Mouse (Mus musculus) midbrain, embryonic 10.5 days (tissue): ENCODE measurements around the gene Eif3c. TPM values are rescaled to one million over a fixed set of nuclear protein-coding genes. Genes with fewer than 3 reads are reported as not detected.

Source experiments
- DNase-seq: peaks from one replicate; pipeline ENCODE4 v3.0.0-alpha.2; 2017; ENCODE audit warnings: low spot score
- H3K27ac ChIP-seq: fragments of 300-500 bp; sonication (generic); replicated peaks from 2 replicates; pipeline ENCODE4 v1.5.1; 2016; ENCODE audit warnings: mild to moderate bottlenecking
- H3K27me3 ChIP-seq: fragments of 300-500 bp; sonication (generic); 2 replicates; pipeline ENCODE4 v1.6.1; 2016; ENCODE audit warnings: low read depth, mild to moderate bottlenecking; ENCODE audit not compliant: poor library complexity, severe bottlenecking
- H3K36me3 ChIP-seq: fragments of 300-500 bp; sonication (generic); 2 replicates; pipeline ENCODE4 v1.6.1; 2016; ENCODE audit warnings: mild to moderate bottlenecking, moderate library complexity
- H3K4me1 ChIP-seq: fragments of 300-500 bp; sonication (generic); 2 replicates; pipeline ENCODE4 v1.6.1; 2016
- H3K4me3 ChIP-seq: fragments of 300-500 bp; sonication (generic); 2 replicates; pipeline ENCODE4 v1.5.1; 2016; ENCODE audit warnings: mild to moderate bottlenecking, moderate library complexity
- H3K9me3 ChIP-seq: fragments of 300-500 bp; sonication (generic); replicated peaks from 2 replicates; pipeline ENCODE4 v1.6.1; 2016; ENCODE audit warnings: mild to moderate bottlenecking
- WGBS: fragments of 180-500 bp; shearing (Covaris S2); methylation state at CpG from one replicate; pipeline ENCODE4 v1.1.7; 2016; 5-methylcytosine and 5-hydroxymethylcytosine counted together
- polyA plus RNA-seq: library from polyadenylated mRNA; unstranded; fragments of >200 nt; fragmentation: Nextera tagmentation; extraction: Ambion mirVana; gene quantifications from 2 replicates; pipeline ENCODE4 v1.2.1, GENCODE M21; 2016

Gene Eif3c
- polyA plus RNA-seq, 1 experiment from 2014 or later = 215 TPM

- no peak within 1 kb of the TSS for H3K4me3 ChIP-seq
- H3K27me3 ChIP-seq = peaks cover 51% of the 10 kb centered on the region
- no peaks in the 10 kb centered on the region for H3K9me3 ChIP-seq
- H3K27ac ChIP-seq = no peak within 1 kb of the TSS
- DNase-seq = no peak
- 82% methylated on average over 6 of the region's 6 CpGs for WGBS
- peaks cover 30% of the 10 kb centered on the region for H3K4me1 ChIP-seq
- H3K36me3 ChIP-seq = no peaks in the 10 kb centered on the region
Observed at GRCm38 (mm10) chr7:126585717-126586116, 19.5 kb upstream of the Eif3c start, which contains the start of gene Cln3. Cln3 (minus strand) TSS chr7:126585817.

- peaks cover 30% of the 10 kb centered on the region for H3K4me1 ChIP-seq
- WGBS = 83% methylated on average over 8 of the region's 8 CpGs
- 0 out of 2 replicates have a peak, but pooled peaks cover 4% of the 10 kb centered on the region for H3K36me3 ChIP-seq
- peak within 1 kb of the TSS; percentile 93 for H3K27ac ChIP-seq
- no peaks in the 10 kb centered on the region for H3K9me3 ChIP-seq
- no peak for DNase-seq
- H3K4me3 ChIP-seq = peak within 1 kb of the TSS; percentile 73
- peaks cover 51% of the 10 kb centered on the region for H3K27me3 ChIP-seq
Observed at GRCm38 (mm10) chr7:126584506-126584977, 18.3 kb upstream of the Eif3c start, which contains the start of gene Apobr. Apobr (plus strand) TSS chr7:126584942.

- H3K4me3 ChIP-seq = peak overlapping the region; percentile 73
- peaks cover 30% of the 10 kb centered on the region for H3K4me1 ChIP-seq
- H3K36me3 ChIP-seq = peaks cover 10% of the 10 kb centered on the region; the same call in 1 of the 2 replicates
- no peak for DNase-seq
- H3K9me3 ChIP-seq = no peaks in the 10 kb centered on the region
- WGBS = 60% methylated on average over 6 of the region's 6 CpGs
- H3K27me3 ChIP-seq = peaks cover 47% of the 10 kb centered on the region
- H3K27ac ChIP-seq = peak overlapping the region; percentile 93
Observed at GRCm38 (mm10) chr7:126583761-126584160, 17.6 kb upstream of the Eif3c start.

DNA sequence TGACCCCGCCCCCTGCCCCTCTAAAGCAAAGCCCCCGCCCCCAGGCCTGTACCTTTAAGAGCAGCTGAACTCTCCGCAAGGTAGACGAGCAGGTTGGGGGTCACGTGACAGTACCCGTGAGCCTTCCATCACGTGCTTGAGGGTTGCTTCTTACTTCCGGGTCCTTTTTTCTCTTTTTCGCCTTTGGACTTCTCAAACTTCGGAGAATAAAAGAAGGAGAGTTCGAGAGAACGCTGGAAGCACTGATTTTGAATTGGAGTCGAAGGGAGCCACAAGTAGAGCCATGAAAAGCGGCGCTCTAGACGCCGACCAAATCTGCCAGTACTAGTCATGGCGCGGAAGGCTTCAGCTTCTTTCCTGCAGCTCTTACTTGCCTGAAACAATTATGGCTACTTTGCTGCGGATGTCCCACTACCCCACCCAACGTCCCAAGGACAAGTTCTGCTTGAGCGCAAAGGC lies 17.1 kb upstream of the Eif3c start:
- Histone ChIP-seq H3K9me3 (no peaks in the 10 kb centered on the region), H3K27ac (peak overlapping the region; percentile 93), H3K27me3 (peaks cover 42% of the 10 kb centered on the region), H3K36me3 (peaks cover 14% of the 10 kb centered on the region; the same call in 1 of the 2 replicates), H3K4me1 (peaks cover 29% of the 10 kb centered on the region), H3K4me3 (peak overlapping the region; percentile 73)
- WGBS = under 1% methylated on average over 22 of the region's 22 CpGs
- peak; percentile 88 for DNase-seq

- H3K4me1 ChIP-seq = peaks cover 24% of the 10 kb centered on the region
- DNase-seq = peak; percentile 54
- H3K27ac ChIP-seq = peak overlapping the region; percentile 93
- peaks cover 17% of the 10 kb centered on the region for H3K36me3 ChIP-seq
- no peaks in the 10 kb centered on the region for H3K9me3 ChIP-seq
- 2% methylated on average over 20 of the region's 20 CpGs for WGBS
- H3K4me3 ChIP-seq = peak overlapping the region; percentile 73
- H3K27me3 ChIP-seq = peaks cover 37% of the 10 kb centered on the region
Observed at GRCm38 (mm10) chr7:126582759-126583158, 16.5 kb upstream of the Eif3c start.

DNA sequence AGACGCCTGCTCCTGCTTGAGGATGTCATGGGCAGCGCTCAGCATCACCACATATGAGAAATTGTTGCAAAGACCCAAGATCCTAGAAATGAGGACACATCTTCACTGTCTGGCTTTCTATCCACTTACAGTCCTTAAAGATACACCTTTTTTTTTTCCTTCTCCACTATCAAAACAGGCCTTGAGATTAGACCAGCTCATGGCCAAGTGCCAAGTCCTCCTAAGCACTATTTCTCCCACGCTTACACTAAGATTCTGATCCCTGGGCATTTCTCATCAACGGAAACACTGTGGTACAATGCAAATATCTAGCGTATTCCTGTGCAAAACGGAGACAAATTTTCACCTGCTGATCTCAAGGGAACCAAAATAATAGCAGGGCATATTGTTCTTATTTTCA lies 15.4 kb upstream of the Eif3c start:
- no peak for DNase-seq
- H3K27me3 ChIP-seq = peaks cover 26% of the 10 kb centered on the region
- peaks cover 17% of the 10 kb centered on the region for H3K4me1 ChIP-seq
- H3K9me3 ChIP-seq = no peaks in the 10 kb centered on the region
- no peak overlapping the region for H3K4me3 ChIP-seq
- WGBS = 92% methylated on average over 6 of the region's 6 CpGs
- H3K27ac ChIP-seq = no peak overlapping the region
- H3K36me3 ChIP-seq = peaks cover 26% of the 10 kb centered on the region

GRCm38 (mm10) chr7:126579172-126579571 lies 13.0 kb upstream of the Eif3c start:
- peaks cover 17% of the 10 kb centered on the region for H3K4me1 ChIP-seq
- no peak overlapping the region for H3K27ac ChIP-seq
- peaks cover 44% of the 10 kb centered on the region for H3K36me3 ChIP-seq
- H3K9me3 ChIP-seq = no peaks in the 10 kb centered on the region
- H3K27me3 ChIP-seq = peaks cover 1% of the 10 kb centered on the region; the same call in 1 of the 2 replicates
- DNase-seq = peak; percentile 38
- WGBS = 64% methylated on average over 8 of the region's 8 CpGs
- no peak overlapping the region for H3K4me3 ChIP-seq

DNA sequence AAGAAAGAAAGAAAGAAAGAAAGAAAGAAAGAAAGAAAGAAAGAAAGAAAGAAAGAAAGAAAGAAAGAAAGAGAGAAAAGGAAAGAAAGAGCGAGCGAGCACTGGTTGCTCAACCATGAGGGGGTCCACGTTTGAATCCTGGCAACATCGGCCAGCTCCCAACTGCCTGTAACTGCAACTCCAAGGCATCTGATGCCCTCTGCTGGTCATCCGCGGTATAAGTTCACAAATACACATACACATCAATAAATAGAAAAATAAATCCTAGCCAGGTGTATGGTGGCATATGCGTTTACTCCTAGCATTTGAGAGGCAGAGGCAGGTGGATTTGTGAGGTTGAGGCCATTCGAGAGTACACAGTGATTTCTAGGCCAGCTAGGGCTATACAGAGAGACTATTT lies 10.7 kb upstream of the Eif3c start:
- Histone ChIP-seq H3K4me1 (peaks cover 2% of the 10 kb centered on the region; the same call in 1 of the 2 replicates), H3K36me3 (peaks cover 55% of the 10 kb centered on the region), H3K27me3 (no peaks in the 10 kb centered on the region), H3K9me3 (no peaks in the 10 kb centered on the region), H3K4me3 (no peak overlapping the region), H3K27ac (no peak overlapping the region)
- peak; percentile 49 for DNase-seq
- 47% methylated on average over 8 of the region's 8 CpGs for WGBS

- WGBS = under 1% methylated on average over 28 of the region's 28 CpGs
- DNase-seq = no peak
- Histone ChIP-seq H3K27me3 (no peaks in the 10 kb centered on the region), H3K36me3 (peaks cover 41% of the 10 kb centered on the region), H3K27ac (peak overlapping the region; percentile 89), H3K4me3 (peak overlapping the region; percentile 85), H3K4me1 (peaks cover 10% of the 10 kb centered on the region), H3K9me3 (no peaks in the 10 kb centered on the region)
Observed at GRCm38 (mm10) chr7:126565693-126566092, 518 bp downstream of the Eif3c start.

DNA sequence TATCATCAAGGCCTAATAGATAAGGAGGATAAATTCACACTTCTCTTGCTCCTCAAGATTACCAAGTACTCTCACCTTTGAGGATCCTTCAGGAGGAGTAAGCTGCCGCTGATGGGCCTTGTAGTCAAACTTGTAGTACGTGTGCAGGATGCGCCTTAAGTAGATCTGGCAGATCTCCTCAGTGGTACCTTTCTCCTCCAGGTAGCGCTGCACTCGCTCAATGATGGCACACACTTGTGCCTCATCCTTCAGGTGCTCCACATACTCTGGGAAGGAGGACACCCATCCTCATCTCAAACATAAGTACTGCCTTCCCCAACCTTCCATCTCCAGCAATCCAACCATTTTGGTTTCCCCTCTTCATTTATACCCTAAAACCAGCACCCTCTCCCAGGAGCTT lies 9.6 kb downstream of the Eif3c start:
- no peaks in the 10 kb centered on the region for H3K27me3 ChIP-seq
- H3K36me3 ChIP-seq = peaks cover 100% of the 10 kb centered on the region
- H3K4me1 ChIP-seq = no peaks in the 10 kb centered on the region
- no peaks in the 10 kb centered on the region for H3K9me3 ChIP-seq
- WGBS = 96% methylated on average over 5 of the region's 5 CpGs
- H3K4me3 ChIP-seq = no peak overlapping the region
- no peak overlapping the region for H3K27ac ChIP-seq
- DNase-seq = no peak

DNA sequence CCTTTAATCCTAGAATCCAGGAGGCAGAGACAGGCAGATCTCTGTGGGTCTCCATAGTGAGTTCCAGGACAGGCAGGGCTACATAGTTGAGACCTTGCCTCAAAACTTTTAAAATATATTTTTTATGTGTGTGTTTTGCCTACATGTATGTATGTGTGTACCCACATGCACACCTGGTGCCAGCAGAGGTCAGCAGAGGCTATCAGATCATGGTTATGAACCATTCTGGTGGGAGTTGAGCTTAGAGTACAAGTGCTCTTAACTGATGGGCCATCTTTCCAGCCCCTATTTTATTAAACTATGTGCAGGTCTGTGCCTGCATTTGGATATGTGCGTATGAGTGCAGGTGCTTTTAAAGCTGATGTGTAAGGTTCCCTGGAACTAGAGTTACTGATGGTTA lies 11.4 kb downstream of the Eif3c start:
- Histone ChIP-seq H3K4me3 (no peak overlapping the region), H3K27ac (no peak overlapping the region), H3K9me3 (no peaks in the 10 kb centered on the region), H3K36me3 (peaks cover 100% of the 10 kb centered on the region), H3K27me3 (no peaks in the 10 kb centered on the region), H3K4me1 (no peaks in the 10 kb centered on the region)
- DNase-seq = no peak
- WGBS = 95% methylated on average over 1 of the region's 1 CpGs

- Histone ChIP-seq H3K36me3 (peaks cover 80% of the 10 kb centered on the region), H3K9me3 (no peaks in the 10 kb centered on the region)
- no peak for DNase-seq
Observed at GRCm38 (mm10) chr7:126545631-126546030, 20.6 kb downstream of the Eif3c start.

DNA sequence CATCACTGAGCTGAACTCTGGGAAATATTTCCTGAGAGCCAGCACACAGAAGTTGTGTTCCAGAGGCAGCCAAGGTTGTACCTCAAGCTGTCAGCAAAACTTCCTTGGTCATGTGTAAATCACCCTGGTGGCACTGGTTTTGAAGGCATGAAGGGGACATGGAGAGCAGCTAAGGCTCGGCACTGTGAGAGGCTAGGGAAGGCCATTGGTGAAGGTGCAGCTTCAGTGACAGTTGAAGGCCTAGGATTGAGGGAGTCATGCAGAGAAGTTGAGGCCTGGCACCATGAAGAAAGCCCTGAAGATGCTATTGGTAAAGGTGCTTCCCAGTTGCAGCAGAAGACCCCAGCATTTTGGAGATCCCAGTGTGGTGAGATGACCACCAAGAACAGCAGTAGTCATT lies 24.6 kb downstream of the Eif3c start:
- WGBS = 74% methylated on average over 1 of the region's 1 CpGs

More at GRCm38 (mm10) chr7:126545631-126546030, 20.6 kb downstream of the Eif3c start:
- Histone ChIP-seq H3K27ac (no peak overlapping the region), H3K27me3 (no peaks in the 10 kb centered on the region), H3K4me3 (no peak overlapping the region), H3K4me1 (no peaks in the 10 kb centered on the region)
- WGBS = 91% methylated on average over 2 of the region's 2 CpGs

More for the DNA sequence above, 24.6 kb downstream of the Eif3c start:
- Histone ChIP-seq H3K27ac (no peak overlapping the region), H3K4me1 (no peaks in the 10 kb centered on the region), H3K27me3 (peaks cover 8% of the 10 kb centered on the region), H3K36me3 (peaks cover 40% of the 10 kb centered on the region), H3K9me3 (no peaks in the 10 kb centered on the region), H3K4me3 (no peak overlapping the region)
- no peak for DNase-seq
